Mouse (Mus musculus) heart, embryonic 13.5 days (tissue): Measurements from ENCODE around the gene Ccn5. TPM values are rescaled to one million over a fixed set of nuclear protein-coding genes. Genes with fewer than 3 reads are reported as not detected.

Experiments used
- ATAC-seq: fragments of 200-750 bp; cut with Nextera tagmentation; 2 replicates; pipeline ENCODE4 v1.8.0; 2017; ENCODE audit warnings: moderate TSS enrichment; ENCODE audit not compliant: insufficient number of reproducible peaks, low FRiP score, low TSS enrichment; ENCODE audit errors: extremely low read depth
- H3K27ac ChIP-seq: fragments of 300-500 bp; sonication (generic); replicated peaks from 2 replicates; pipeline ENCODE4 v1.5.1; 2015; ENCODE audit warnings: moderate library complexity, mild to moderate bottlenecking, inconsistent platforms
- H3K27me3 ChIP-seq: fragments of 300-500 bp; sonication (generic); replicated peaks from 2 replicates; pipeline ENCODE4 v1.6.1; 2015; ENCODE audit warnings: mild to moderate bottlenecking, inconsistent platforms
- H3K36me3 ChIP-seq: fragments of 300-500 bp; sonication (generic); 2 replicates; pipeline ENCODE4 v1.6.1; 2015; ENCODE audit warnings: mild to moderate bottlenecking, inconsistent platforms
- H3K4me1 ChIP-seq: fragments of 300-500 bp; sonication (generic); 2 replicates; pipeline ENCODE4 v1.6.1; 2015; ENCODE audit warnings: inconsistent platforms
- H3K4me2 ChIP-seq: fragments of 300-500 bp; sonication (generic); 2 replicates; pipeline ENCODE4 v1.6.1; 2015; ENCODE audit warnings: inconsistent platforms, mild to moderate bottlenecking, moderate library complexity
- H3K4me3 ChIP-seq: fragments of 300-500 bp; sonication (generic); 2 replicates; pipeline ENCODE4 v1.5.1; 2015; ENCODE audit warnings: moderate library complexity, mild to moderate bottlenecking, inconsistent platforms
- H3K9ac ChIP-seq: fragments of 300-500 bp; sonication (generic); 2 replicates; pipeline ENCODE4 v1.6.1; 2015; ENCODE audit warnings: inconsistent platforms, mild to moderate bottlenecking, moderate library complexity
- H3K9me3 ChIP-seq: fragments of 300-500 bp; sonication (generic); 2 replicates; pipeline ENCODE4 v1.6.1; 2016; ENCODE audit warnings: inconsistent platforms
- WGBS: fragments of 180-500 bp; shearing (Covaris S2); methylation state at CpG from one replicate; pipeline ENCODE4 v1.1.7; 2015; ENCODE audit warnings: mixed read lengths; 5-methylcytosine and 5-hydroxymethylcytosine counted together
- polyA plus RNA-seq: library from polyadenylated mRNA; unstranded; fragments of >200 nt; fragmentation: Nextera tagmentation; extraction: Ambion mirVana; gene quantifications from 2 replicates; pipeline ENCODE4 v1.2.1, GENCODE M21; 2015

Ccn5 gene
- polyA plus RNA-seq, 1 experiment from 2014 or later, result 0.16 TPM

DNA sequence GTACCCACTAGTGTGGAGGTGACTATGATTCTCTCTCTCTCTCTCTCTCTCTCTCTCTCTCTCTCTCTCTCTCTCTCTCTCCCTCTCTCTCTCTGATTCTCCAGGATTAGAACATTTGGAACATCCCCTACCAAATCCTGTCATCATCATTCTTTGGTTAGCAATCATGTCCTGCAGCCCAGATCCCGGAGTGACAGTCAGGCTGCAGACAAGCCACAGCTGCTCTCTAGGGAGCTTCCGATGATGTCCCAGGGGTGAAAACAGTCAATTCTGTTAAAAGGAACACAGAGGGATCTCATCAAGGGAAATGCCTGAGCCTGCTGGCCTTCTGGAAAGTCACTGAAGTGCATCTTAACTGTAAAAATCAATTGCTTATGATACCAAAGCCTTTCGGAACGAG lies 21.4 kb downstream of the Ccn5 start:
- 59% methylated on average over 4 of the region's 4 CpGs for WGBS
- Histone ChIP-seq H3K27ac (no peak overlapping the region), H3K4me3 (no peak overlapping the region), H3K27me3 (peaks cover 25% of the 10 kb centered on the region), H3K9me3 (no peaks in the 10 kb centered on the region), H3K4me1 (peaks cover 13% of the 10 kb centered on the region), H3K4me2 (no peak overlapping the region), H3K9ac (no peak overlapping the region), H3K36me3 (no peaks in the 10 kb centered on the region)
- ATAC-seq, result no peak

DNA sequence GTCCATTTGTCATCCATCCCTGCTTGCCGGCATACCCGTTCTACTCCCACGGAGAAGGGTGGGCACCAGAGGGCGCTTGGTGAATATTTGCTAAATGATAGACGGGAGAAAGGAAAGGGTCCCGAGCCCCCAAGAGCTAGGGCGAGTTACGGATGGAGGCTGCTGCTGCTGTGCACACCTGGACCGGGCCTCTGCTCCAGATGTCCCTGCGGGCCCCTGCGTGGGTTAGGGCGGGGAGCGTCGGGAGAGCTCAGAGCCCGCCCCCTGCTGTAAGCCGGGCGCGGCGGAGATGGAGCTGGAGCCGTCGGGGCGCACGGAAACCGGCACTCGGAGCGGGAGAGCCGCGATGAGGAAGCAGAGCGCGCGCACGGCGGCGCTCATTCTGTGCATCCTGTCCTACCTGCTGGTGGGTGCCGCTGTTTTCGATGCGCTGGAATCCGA lies 32.8 kb downstream of the Ccn5 start, which contains the start of gene Kcnk15:
Gene Kcnk15, plus strand, starts transcription at position 191 of the 441 bp plus-strand sequence.
- no peak within 1 kb of the TSS for H3K27ac ChIP-seq
- peaks cover 14% of the 10 kb centered on the region; the same call in 1 of the 2 replicates for H3K4me1 ChIP-seq
- H3K4me3 ChIP-seq, result peak within 1 kb of the TSS; percentile 37
- no peak for ATAC-seq
- H3K4me2 ChIP-seq, result peak within 1 kb of the TSS; percentile 58
- no peaks in the 10 kb centered on the region for H3K9me3 ChIP-seq
- WGBS, result under 1% methylated on average over 38 of the region's 38 CpGs
- no peak within 1 kb of the TSS for H3K9ac ChIP-seq
- peaks cover 92% of the 10 kb centered on the region for H3K27me3 ChIP-seq
- H3K36me3 ChIP-seq, result no peaks in the 10 kb centered on the region

DNA sequence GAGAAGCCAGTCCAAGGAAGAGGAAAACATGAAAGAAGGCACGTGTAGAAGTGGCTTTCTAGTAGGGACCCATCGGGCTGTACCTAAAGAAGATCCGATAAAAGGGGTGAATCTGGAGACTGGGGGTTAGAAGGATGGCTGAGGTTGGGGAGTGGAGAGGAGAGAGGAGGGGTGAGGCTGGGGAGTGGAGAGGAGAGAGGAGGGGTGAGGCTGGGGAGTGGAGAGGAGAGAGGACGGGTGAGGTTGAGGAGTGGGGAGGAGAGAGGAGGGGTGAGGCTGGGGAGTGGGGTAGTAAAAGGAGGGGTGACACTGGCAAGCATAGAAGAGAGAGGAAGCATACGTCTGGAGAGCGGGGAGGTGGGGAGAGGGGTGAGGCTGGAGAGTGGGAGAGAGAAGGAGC lies 36.6 kb downstream of the Ccn5 start:
- Histone ChIP-seq H3K4me2 (no peak overlapping the region), H3K36me3 (no peaks in the 10 kb centered on the region), H3K4me1 (peaks cover 11% of the 10 kb centered on the region; the same call in 1 of the 2 replicates), H3K4me3 (no peak overlapping the region), H3K9ac (no peak overlapping the region), H3K27me3 (peaks cover 96% of the 10 kb centered on the region), H3K27ac (no peak overlapping the region), H3K9me3 (no peaks in the 10 kb centered on the region)
- no peak for ATAC-seq
- WGBS, result 80% methylated on average over 6 of the region's 6 CpGs

DNA sequence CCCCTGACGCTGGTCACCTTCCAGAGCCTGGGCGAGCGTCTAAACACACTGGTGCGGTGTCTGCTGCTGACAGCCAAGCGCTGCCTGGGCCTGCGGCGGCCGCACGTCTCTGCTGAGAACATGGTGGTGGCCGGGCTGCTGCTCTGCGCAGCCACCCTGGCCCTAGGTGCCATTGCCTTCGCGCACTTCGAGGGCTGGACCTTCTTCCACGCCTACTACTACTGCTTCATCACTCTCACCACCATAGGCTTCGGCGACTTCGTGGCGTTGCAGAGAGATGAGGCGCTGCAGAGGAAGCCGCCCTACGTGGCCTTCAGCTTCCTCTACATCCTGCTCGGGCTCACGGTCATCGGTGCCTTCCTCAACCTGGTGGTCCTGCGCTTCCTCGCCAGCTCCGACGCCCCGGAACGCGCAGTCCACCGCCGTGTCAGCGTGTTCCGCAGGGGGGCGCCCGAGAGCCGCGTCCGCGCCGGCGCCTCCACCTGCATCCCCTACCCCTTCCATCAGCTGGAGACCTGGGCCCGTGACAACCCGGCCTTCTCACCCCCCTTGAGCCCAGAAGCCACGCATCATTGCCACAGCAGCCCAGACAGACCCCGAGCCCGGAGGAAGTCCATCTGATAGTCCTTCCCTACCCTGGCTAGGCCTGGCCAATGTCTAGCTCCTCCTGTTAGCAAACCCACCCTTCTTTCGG lies 37.7 kb downstream of the Ccn5 start:
- Histone ChIP-seq H3K27me3 (peaks cover 92% of the 10 kb centered on the region), H3K9ac (0 out of 2 replicates have a peak overlapping the region, but pooled peaks have one; percentile 28), H3K27ac (no peak overlapping the region), H3K9me3 (no peaks in the 10 kb centered on the region), H3K4me2 (peak overlapping the region; percentile 57), H3K36me3 (no peaks in the 10 kb centered on the region), H3K4me3 (peak overlapping the region; percentile 26), H3K4me1 (peaks cover 11% of the 10 kb centered on the region; the same call in 1 of the 2 replicates)
- ATAC-seq, result no peak
- 15% methylated on average over 50 of the region's 50 CpGs for WGBS

DNA sequence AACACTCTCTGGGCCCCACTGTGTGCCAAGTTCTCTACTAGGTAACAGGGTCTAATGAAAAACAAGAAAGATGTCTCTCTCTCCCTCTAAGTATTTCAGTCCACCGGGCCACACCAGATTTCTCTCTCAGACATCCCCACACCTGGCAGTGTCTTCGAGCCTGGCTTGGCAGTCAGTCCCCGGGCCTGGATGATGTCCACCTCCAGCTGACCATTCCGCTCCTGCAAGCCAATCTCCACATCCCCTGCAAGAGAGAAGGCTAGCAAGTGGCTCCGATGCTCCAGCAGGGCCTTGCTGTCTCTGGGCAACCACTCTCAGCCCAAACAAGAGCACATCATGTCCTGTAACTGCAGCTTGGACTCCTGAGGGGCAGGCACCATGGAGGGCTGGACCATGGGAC lies 44.6 kb downstream of the Ccn5 start:
- no peaks in the 10 kb centered on the region for H3K4me1 ChIP-seq
- H3K36me3 ChIP-seq, result no peaks in the 10 kb centered on the region
- H3K4me2 ChIP-seq, result no peak overlapping the region
- H3K9ac ChIP-seq, result no peak overlapping the region
- ATAC-seq, result no peak
- H3K27ac ChIP-seq, result no peak overlapping the region
- no peaks in the 10 kb centered on the region for H3K9me3 ChIP-seq
- H3K4me3 ChIP-seq, result no peak overlapping the region
- WGBS, result 79% methylated on average over 5 of the region's 5 CpGs
- peaks cover 64% of the 10 kb centered on the region for H3K27me3 ChIP-seq

DNA sequence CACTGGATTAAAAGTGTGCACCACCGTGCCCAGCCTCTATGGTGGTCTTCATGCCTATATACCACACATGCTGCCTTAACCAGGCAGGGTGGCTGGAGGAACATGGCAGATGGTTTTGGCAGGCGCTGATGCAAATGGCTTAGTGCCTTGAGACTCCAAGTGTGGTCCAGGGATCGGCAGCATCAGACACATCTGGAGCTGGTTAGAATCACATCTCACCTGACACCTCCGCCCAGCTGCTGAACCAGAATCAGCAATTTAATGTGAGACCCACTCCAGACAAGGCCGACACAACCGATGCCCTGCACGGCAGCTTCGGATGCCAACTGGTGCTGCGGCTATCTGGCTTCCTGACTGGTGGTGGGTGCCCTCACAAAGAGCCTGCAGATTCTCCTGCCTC lies 45.4 kb downstream of the Ccn5 start:
- H3K4me3 ChIP-seq, result no peak overlapping the region
- peaks cover 64% of the 10 kb centered on the region for H3K27me3 ChIP-seq
- H3K4me1 ChIP-seq, result no peaks in the 10 kb centered on the region
- 82% methylated on average over 9 of the region's 9 CpGs for WGBS
- H3K9ac ChIP-seq, result no peak overlapping the region
- no peak for ATAC-seq
- H3K4me2 ChIP-seq, result no peak overlapping the region
- H3K9me3 ChIP-seq, result no peaks in the 10 kb centered on the region
- H3K27ac ChIP-seq, result no peak overlapping the region
- H3K36me3 ChIP-seq, result no peaks in the 10 kb centered on the region

DNA sequence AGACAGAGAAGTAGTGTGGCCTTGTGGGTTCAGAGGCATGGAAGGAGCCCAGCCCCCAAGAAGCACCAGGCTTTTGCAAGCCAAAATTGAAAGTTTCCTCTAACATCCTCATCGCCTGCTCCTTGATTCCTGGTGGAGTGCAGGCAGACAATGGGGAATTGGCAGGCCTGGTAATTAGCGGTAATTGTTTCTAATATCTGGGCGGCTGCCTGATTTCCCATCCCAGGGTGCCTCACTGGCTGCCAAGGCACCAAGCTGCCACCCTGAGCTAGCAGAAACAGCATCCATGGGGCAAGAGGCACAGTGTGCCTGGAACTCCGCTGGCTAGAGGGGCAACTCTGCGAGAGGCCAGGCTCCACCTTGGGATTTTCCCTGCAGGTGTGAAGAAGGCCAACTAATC lies 49.1 kb downstream of the Ccn5 start:
- WGBS, result 59% methylated on average over 5 of the region's 5 CpGs
- H3K36me3 ChIP-seq, result no peaks in the 10 kb centered on the region
- no peak overlapping the region for H3K27ac ChIP-seq
- no peak overlapping the region for H3K4me3 ChIP-seq
- ATAC-seq, result no peak
- peaks cover 59% of the 10 kb centered on the region for H3K27me3 ChIP-seq
- no peak overlapping the region for H3K4me2 ChIP-seq
- peaks cover 2% of the 10 kb centered on the region for H3K4me1 ChIP-seq
- no peak overlapping the region for H3K9ac ChIP-seq
- no peaks in the 10 kb centered on the region for H3K9me3 ChIP-seq

DNA sequence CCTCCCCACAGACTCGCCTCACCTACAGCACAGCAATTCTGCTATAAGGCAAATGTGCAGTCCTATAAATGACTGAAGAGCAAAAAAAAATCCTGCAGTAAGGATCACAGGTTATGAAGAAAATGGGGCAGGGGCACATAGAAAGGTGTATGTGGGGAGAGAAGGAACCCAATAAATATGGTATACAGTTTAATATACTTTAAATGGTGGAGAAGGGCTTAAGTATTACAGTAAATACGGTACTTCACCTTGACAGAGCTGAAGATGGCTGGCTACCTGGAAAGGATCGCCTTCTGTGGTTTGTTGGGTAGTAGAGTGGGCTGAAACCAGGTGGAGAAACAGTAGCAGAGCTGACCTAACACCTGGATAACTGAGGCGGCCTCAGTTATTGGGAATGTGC lies 50.6 kb downstream of the Ccn5 start:
- H3K27ac ChIP-seq, result no peak overlapping the region
- H3K4me3 ChIP-seq, result no peak overlapping the region
- H3K9ac ChIP-seq, result no peak overlapping the region
- no peak for ATAC-seq
- H3K36me3 ChIP-seq, result no peaks in the 10 kb centered on the region
- peaks cover 17% of the 10 kb centered on the region for H3K4me1 ChIP-seq
- no peak overlapping the region for H3K4me2 ChIP-seq
- H3K9me3 ChIP-seq, result no peaks in the 10 kb centered on the region
- H3K27me3 ChIP-seq, result peaks cover 53% of the 10 kb centered on the region
- 78% methylated on average over 4 of the region's 4 CpGs for WGBS

DNA sequence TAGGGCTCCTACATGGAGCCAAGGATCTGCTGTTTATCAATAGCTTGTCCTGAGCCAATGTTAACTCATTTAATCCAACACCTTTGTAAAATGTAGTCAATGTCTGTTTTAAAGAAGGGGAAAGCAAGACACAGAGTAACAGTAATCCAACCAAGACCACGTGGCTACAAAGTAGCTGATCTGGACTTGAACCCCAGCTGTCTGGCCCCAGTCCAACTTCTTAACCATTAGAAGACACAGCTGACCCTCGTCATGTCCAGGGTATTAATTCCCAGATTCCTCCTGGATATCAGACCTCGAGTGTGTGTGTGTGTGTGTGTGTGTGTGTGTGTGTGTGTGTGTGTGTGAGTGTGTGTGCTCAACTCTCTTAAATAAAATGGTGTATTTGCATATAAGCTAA lies 51.2 kb downstream of the Ccn5 start:
- Histone ChIP-seq H3K27me3 (peaks cover 49% of the 10 kb centered on the region), H3K9ac (no peak overlapping the region), H3K27ac (no peak overlapping the region), H3K9me3 (no peaks in the 10 kb centered on the region), H3K4me2 (no peak overlapping the region), H3K36me3 (no peaks in the 10 kb centered on the region), H3K4me1 (peaks cover 21% of the 10 kb centered on the region), H3K4me3 (no peak overlapping the region)
- WGBS, result 46% methylated on average over 3 of the region's 3 CpGs
- no peak for ATAC-seq

DNA sequence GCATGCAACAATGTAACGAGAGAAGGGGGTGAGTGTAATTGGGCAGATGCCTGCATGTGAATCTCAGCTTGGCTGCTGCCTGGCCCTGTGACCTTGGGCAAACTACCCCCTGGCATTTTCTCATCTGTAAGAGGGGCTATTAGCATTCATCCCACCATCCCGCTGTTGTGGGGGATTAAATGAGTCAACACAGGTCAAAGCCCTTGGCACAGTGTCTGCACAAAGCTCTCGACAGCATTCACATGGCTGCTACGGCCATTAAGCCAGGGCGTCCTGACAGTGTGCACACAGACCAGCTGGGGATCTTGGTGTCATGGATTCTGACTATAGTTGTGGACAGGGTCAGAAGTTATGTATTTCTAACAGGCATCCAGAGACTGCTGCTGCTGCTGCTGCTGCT lies 54.2 kb downstream of the Ccn5 start:
- Histone ChIP-seq H3K4me2 (no peak overlapping the region), H3K4me3 (no peak overlapping the region), H3K27me3 (peaks cover 48% of the 10 kb centered on the region), H3K9me3 (no peaks in the 10 kb centered on the region), H3K27ac (no peak overlapping the region), H3K36me3 (no peaks in the 10 kb centered on the region), H3K9ac (no peak overlapping the region), H3K4me1 (peaks cover 21% of the 10 kb centered on the region)
- no peak for ATAC-seq
- whole genome bisulfite sequencing, result 47% methylated on average over 5 of the region's 5 CpGs

DNA sequence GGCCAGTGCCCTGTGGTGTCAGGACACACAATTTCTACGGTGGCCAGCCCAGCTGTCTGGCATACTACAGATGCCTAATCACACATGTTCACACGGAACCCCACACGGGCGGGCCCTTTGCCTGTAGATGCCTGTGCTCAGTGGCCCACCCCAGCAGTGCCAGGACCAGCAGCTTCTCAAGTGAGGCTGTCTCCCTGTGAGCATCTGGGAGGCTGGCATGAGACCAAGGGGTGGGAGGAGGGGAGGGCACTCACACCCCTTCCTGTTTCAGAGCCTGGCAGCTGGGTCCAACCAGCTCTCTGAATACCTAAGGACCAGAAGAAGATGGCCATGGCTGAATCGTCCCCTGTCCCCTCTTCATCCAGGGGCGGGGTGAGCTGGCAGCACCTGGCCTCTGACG lies 54.8 kb downstream of the Ccn5 start:
- Histone ChIP-seq H3K9me3 (no peaks in the 10 kb centered on the region), H3K36me3 (no peaks in the 10 kb centered on the region), H3K4me1 (peaks cover 22% of the 10 kb centered on the region), H3K9ac (no peak overlapping the region), H3K27me3 (peaks cover 48% of the 10 kb centered on the region), H3K4me2 (no peak overlapping the region), H3K4me3 (no peak overlapping the region), H3K27ac (no peak overlapping the region)
- 61% methylated on average over 7 of the region's 7 CpGs for WGBS
- no peak for ATAC-seq

DNA sequence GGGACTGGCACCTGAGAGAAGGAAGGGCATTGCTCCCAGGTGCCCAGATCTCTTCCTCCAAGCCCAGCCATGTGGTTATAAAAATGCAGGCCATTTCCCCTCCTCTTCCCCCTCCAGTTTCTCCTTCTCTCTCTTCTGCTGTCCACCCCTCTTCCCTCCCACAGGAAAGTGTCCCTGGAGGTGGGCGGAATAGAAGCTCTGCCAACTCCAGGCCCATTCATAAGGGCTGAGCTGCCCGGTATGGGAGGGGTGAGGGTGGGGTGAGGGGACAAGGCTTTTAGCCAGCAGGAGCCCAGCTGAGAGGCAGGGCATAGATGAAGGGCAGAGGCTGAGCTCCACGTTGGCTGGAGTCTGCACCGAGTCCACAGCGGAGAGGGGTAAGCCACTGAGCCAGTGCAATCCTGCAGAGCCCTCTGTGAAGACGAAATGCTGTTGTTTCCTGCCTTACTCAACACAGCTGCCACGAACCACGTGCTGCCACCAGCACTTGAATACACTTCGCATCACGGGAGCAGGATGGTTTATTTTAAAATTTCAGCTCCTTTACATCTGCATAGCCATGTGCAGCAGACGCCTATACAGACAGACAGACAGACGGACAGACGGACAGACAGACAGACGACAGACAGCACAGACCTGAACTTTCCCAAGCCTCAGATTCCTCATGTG lies 56.3 kb downstream of the Ccn5 start:
- H3K4me1 ChIP-seq, result peaks cover 29% of the 10 kb centered on the region
- H3K36me3 ChIP-seq, result no peaks in the 10 kb centered on the region
- no peak overlapping the region for H3K9ac ChIP-seq
- H3K27me3 ChIP-seq, result peaks cover 48% of the 10 kb centered on the region
- WGBS, result 58% methylated on average over 14 of the region's 14 CpGs
- no peak overlapping the region for H3K27ac ChIP-seq
- no peaks in the 10 kb centered on the region for H3K9me3 ChIP-seq
- H3K4me3 ChIP-seq, result no peak overlapping the region
- no peak for ATAC-seq
- no peak overlapping the region for H3K4me2 ChIP-seq
